12 mouse cellular contexts compared by ENCODE assay signal in genomic region chr1:128141039-128141438, GRCm38 (mm10). TPM values are rescaled to one million over a fixed set of nuclear protein-coding genes. Genes with fewer than 3 reads are reported as not detected.
A peak's percentile ranks its signal among the peaks of the same experiment; 100 is the strongest.
DNase-seq lines count a peak whose midpoint lies in the region; ATAC-seq and TF ChIP-seq lines count a peak whose summit lies in the region.
"Had no signal": no experiment of that assay in that cellular context is flagged by ENCODE, and none has a peak within 500 bp of the region (broad histone marks: within the 10 kb centered on the region; RNA-seq: fewer than 3 reads in every experiment).

No protein-coding gene starts in this region.

- TF ChIP-seq CTCF in layer of hippocampus, adult 2 months (conservative IDR thresholded peaks at IDR 0.05), result peak; percentile 84

- no peak overlapping the region for H3K4me3 ChIP-seq in layer of hippocampus, adult 2 months
- H3K4me3 ChIP-seq: limb, embryonic 12.5 days had no signal

- DNase-seq in cerebellum, adult 9-10 months, result peak; percentile 35
- DNase-seq in cerebellum, postnatal 25 days, result no peak
- DNase-seq in layer of hippocampus, adult 2 months (ENCODE audit: low spot score in 2 of 2), result peak in 1 of 2 experiments; percentile 8
- no peak for DNase-seq in layer of hippocampus, postnatal 25 days (ENCODE audit: extremely low spot score in 1 of 2, low spot score in 1 of 2)
- no peak for DNase-seq in adrenal gland, postnatal 25 days
- no peak for DNase-seq in B cell, adult 2 months
- DNase-seq: adrenal gland, postnatal 14 days; gastrocnemius, postnatal 14 days; heart, postnatal 14 days had no signal

- peak; percentile 51 for ATAC-seq in CD4-positive, CD25-positive, alpha-beta regulatory T cell, adult 4 months
- ATAC-seq in granulocyte monocyte progenitor cell, adult 5-6 weeks (replicated peaks; ENCODE audit: poor library complexity, severe bottlenecking), result peak; percentile 53

- H3K27ac ChIP-seq in layer of hippocampus, adult 2 months, result peak overlapping the region; percentile 34
- H3K27ac ChIP-seq: limb, embryonic 12.5 days had no signal

RNA-seq across cellular contexts. Expression of gene R3hdm1, which starts 37.9 kb away (rescaled TPM):
- 100 to 1,000 TPM; 239 to 263 TPM for total RNA-seq in layer of hippocampus, adult 2 months (2021)
- 100 to 1,000 TPM; 193 to 273 TPM for total RNA-seq in layer of hippocampus, postnatal 25 days (2021)
- 100 to 1,000 TPM; 121 to 143 TPM for polyA plus RNA-seq in CD4-positive, CD25-positive, alpha-beta regulatory T cell, adult 4 months (2017; shearing (Covaris generic))
- total RNA-seq in granulocyte monocyte progenitor cell, adult 5-6 weeks (2014; fragmentation: Nextera tagmentation), result 163 and 173 TPM in 2 replicates
- 42.9 and 58.8 TPM in 2 replicates for total RNA-seq in granulocyte monocyte progenitor cell, adult 5-6 weeks (2017)
- 79.0 and 90.1 TPM in 2 replicates for total RNA-seq in adrenal gland, postnatal 25 days (2021)

RNA-seq across cellular contexts. Expression of gene Zranb3, which starts 38.2 kb away (rescaled TPM):
- total RNA-seq in layer of hippocampus, adult 2 months (2021), result 1 to 10 TPM; 6.6 to 7.2 TPM
- total RNA-seq in layer of hippocampus, postnatal 25 days (2021), result 1 to 10 TPM; 6.6 to 7.2 TPM
- polyA plus RNA-seq in CD4-positive, CD25-positive, alpha-beta regulatory T cell, adult 4 months (2017; shearing (Covaris generic)), result 1 to 10 TPM; 1.5 to 3.8 TPM
- 18.3 and 18.4 TPM in 2 replicates for total RNA-seq in granulocyte monocyte progenitor cell, adult 5-6 weeks (2014; fragmentation: Nextera tagmentation)
- total RNA-seq in granulocyte monocyte progenitor cell, adult 5-6 weeks (2017), result 15.8 and 21.6 TPM in 2 replicates
- total RNA-seq in adrenal gland, postnatal 25 days (2021), result 5.0 and 7.9 TPM in 2 replicates
